Mouse (Mus musculus): Measurements from ENCODE around the gene Gys2.

Gys2 gene

GRCm38 (mm10) chr6:142458010-142458409 lies 14.9 kb downstream of the Gys2 start:
- no peak for DNase-seq (ENCODE audit: low spot score in 2 of 2)

- DNase-seq (ENCODE audit: low spot score in 2 of 2), result no peak
Measured at GRCm38 (mm10) chr6:142455314-142455996, 17.5 kb downstream of the Gys2 start.

GRCm38 (mm10) chr6:142453311-142453710 lies 19.6 kb downstream of the Gys2 start:
- DNase-seq (ENCODE audit: low spot score in 2 of 2), result no peak

GRCm38 (mm10) chr6:142451381-142451780 lies 21.5 kb downstream of the Gys2 start:
- no peak for DNase-seq (ENCODE audit: low spot score in 2 of 2)

GRCm38 (mm10) chr6:142429072-142429471 lies 43.8 kb downstream of the Gys2 start:
- DNase-seq (ENCODE audit: low spot score in 2 of 2), result no peak

GRCm38 (mm10) chr6:142424976-142425375 lies 47.9 kb downstream of the Gys2 start:
- no peak for DNase-seq (ENCODE audit: low spot score in 2 of 2)

GRCm38 (mm10) chr6:142414597-142414996 lies 58.3 kb downstream of the Gys2 start:
- DNase-seq (ENCODE audit: low spot score in 2 of 2), result no peak

GRCm38 (mm10) chr6:142413845-142414244 lies 59.1 kb downstream of the Gys2 start:
- DNase-seq (ENCODE audit: low spot score in 2 of 2), result no peak

GRCm38 (mm10) chr6:142412906-142413491 lies 59.9 kb downstream of the Gys2 start, which contains the start of gene Spx:
Spx (plus strand) TSS chr6:142413441.
- no peak for DNase-seq (ENCODE audit: low spot score in 2 of 2)

- DNase-seq (ENCODE audit: low spot score in 2 of 2), result no peak
Measured at GRCm38 (mm10) chr6:142411140-142411539, 61.8 kb downstream of the Gys2 start.

GRCm38 (mm10) chr6:142395756-142396155 lies 77.2 kb downstream of the Gys2 start:
- DNase-seq (ENCODE audit: low spot score in 2 of 2), result no peak

- no peak for DNase-seq (ENCODE audit: low spot score in 2 of 2)
Measured at GRCm38 (mm10) chr6:142394669-142395068, 78.2 kb downstream of the Gys2 start.

- DNase-seq (ENCODE audit: low spot score in 2 of 2), result no peak
Measured at GRCm38 (mm10) chr6:142392312-142392711, 80.6 kb downstream of the Gys2 start.

GRCm38 (mm10) chr6:142389101-142389500 lies 83.8 kb downstream of the Gys2 start:
- DNase-seq (ENCODE audit: low spot score in 2 of 2), result peak; percentile 3 to 10

GRCm38 (mm10) chr6:142387755-142388271 lies 85.1 kb downstream of the Gys2 start:
- no peak for DNase-seq (ENCODE audit: low spot score in 2 of 2)

GRCm38 (mm10) chr6:142387011-142387754 lies 85.7 kb downstream of the Gys2 start, which contains the start of the genes Recql and Golt1b:
Recql (minus strand) TSS chr6:142387087.
Golt1b (plus strand) TSS chr6:142387221.
- DNase-seq (ENCODE audit: low spot score in 2 of 2), result peak; percentile 98 to 99

- no peak for DNase-seq (ENCODE audit: low spot score in 2 of 2)
Measured at GRCm38 (mm10) chr6:142386285-142387010, 86.5 kb downstream of the Gys2 start.

- DNase-seq (ENCODE audit: low spot score in 2 of 2), result no peak
Measured at GRCm38 (mm10) chr6:142384521-142384920, 88.4 kb downstream of the Gys2 start.

- DNase-seq (ENCODE audit: low spot score in 2 of 2), result no peak
Measured at GRCm38 (mm10) chr6:142381615-142382014, 91.3 kb downstream of the Gys2 start.

GRCm38 (mm10) chr6:142379961-142380360 lies 92.9 kb downstream of the Gys2 start:
- no peak for DNase-seq (ENCODE audit: low spot score in 2 of 2)

GRCm38 (mm10) chr6:142378576-142379330 lies 94.2 kb downstream of the Gys2 start:
- no peak for DNase-seq (ENCODE audit: low spot score in 2 of 2)
